Mouse (Mus musculus): ENCODE measurements around the gene Spata21.

Gene Spata21

GRCm38 (mm10) chr4:141088033-141088432, at the start of gene Spata21:
Gene Spata21 (plus strand): TSS chr4:141088333.
- no peak for DNase-seq (ENCODE audit: low spot score in 2 of 2)

- no peak for DNase-seq (ENCODE audit: low spot score in 2 of 2)
Measured at GRCm38 (mm10) chr4:141041117-141041516, 47.0 kb upstream of the Spata21 start.

GRCm38 (mm10) chr4:141044816-141045215, 43.3 kb upstream of the Spata21 start:
- DNase-seq (ENCODE audit: low spot score in 2 of 2) = peak; percentile 72 to 80

GRCm38 (mm10) chr4:141048810-141049475, 39.2 kb upstream of the Spata21 start:
- no peak for DNase-seq (ENCODE audit: low spot score in 2 of 2)

- no peak for DNase-seq (ENCODE audit: low spot score in 2 of 2)
Measured at GRCm38 (mm10) chr4:141049476-141049835, 38.7 kb upstream of the Spata21 start.

- no peak for DNase-seq (ENCODE audit: low spot score in 2 of 2)
Measured at GRCm38 (mm10) chr4:141052442-141052841, 35.7 kb upstream of the Spata21 start.

DNA sequence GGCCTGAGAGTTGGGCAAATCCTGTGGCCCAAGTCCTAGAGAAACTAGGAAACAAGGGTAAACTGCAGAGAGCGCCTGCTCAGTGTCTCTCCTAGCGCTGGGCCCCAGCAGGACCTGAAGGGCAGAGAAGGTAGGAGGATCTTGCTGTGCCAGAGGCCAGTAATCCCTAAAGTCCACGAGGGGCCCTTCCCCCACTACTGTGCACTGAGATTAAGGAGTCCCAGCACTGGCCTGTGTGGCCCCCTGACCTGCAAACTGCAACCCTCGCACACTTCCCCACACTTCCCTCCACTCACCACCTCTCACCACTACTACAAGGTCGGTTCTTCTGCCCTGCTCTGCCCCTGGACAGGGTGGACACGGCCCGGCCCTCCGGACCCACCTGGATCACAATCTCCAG, 35.0 kb upstream of the Spata21 start:
- DNase-seq (ENCODE audit: low spot score in 2 of 2) = no peak

DNA sequence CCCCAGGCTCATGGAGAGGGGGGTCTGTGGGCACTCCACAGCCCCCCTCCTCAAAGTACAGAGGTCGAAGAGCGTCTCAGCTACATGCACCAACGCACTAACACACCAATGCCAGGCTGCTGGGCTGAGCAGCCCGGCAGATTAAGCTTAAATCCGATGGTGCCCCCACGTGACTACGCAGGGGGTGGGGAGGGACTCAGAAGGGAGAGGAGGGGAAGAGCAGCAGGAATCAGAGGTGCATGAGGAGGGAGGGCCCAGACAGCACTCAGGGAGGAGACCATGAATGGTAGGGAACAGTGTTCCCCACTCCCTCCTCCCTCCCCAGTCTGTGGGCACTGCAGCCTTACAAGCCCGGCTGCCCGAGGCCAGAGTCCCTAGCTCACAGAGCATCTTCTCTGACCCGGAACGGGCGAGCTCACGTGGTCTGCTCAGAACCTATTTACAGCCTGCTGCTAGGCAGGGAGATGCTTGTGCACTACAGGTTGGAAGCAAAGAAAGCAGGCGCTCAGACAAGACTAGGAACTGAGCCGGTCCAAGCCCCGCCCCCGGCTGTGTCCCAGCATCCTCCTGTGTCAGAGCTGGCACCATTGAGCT, 34.5 kb upstream of the Spata21 start:
- no peak for DNase-seq (ENCODE audit: low spot score in 2 of 2)

- no peak for DNase-seq (ENCODE audit: low spot score in 2 of 2)
Measured at GRCm38 (mm10) chr4:141056970-141057369, 31.2 kb upstream of the Spata21 start.

DNA sequence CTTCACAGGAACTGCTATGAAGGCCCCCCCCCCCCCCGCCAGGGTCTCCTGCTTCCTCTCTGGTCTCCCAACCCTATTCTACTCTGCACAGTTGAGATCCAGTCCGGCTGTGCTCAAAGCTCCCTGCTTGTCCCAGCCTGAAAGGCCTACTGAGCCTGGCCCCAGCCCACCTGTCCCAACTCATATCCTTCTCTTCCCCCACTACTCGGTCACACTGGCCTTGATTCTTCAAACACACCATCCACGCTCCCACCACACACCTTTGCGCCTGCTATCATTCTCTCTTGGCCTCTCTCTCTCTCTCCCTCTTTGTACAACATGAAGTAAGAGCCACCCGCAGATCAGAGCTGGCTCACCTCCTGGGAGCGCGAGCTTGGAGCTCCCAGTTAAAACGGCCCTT, 29.3 kb upstream of the Spata21 start:
- DNase-seq (ENCODE audit: low spot score in 2 of 2) = no peak

GRCm38 (mm10) chr4:141059616-141060425, 28.3 kb upstream of the Spata21 start:
- DNase-seq (ENCODE audit: low spot score in 2 of 2) = no peak

DNA sequence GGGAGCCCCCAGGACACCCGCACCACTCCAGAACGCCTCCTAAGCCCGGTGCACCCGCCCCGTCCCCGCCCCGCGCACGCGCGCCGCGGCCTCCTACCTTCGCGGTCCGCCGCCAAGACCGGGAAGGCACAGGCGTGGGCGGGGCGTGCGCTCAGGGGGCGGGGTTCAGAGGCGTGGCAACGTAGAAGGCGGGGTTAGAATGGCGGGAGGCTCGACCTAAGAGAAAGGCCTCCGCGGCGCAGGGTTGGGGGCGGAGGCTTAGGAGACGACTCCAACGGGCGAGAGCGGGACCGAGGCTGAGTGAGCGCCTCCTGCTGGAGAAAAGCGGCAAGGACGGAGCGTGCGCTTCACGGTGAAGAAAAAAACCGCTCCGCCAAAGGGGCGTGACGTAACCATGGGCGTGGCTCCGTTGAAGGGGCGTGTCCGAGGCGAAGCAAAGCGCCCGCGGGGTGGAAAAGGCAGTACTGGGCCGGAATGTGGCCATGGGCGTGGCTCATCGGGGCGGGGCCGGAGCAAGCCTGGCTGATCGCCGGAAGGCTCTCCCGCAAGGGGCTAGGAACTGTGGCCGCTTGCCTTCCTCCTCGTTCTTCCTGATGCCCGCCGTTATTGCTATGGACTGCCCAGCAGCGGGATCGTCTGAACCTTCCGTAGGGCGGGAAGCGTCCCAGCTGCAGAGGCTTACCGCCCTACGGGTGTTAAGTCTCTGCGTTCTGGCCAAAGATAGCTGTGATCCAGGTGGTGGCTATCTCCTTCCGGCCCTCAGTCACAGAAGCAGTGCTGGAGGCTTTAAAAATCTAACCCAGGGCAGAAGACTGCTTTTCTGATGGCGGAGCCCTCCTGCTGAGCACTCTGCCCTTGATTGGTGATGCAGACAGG, 27.5 kb upstream of the Spata21 start, which contains the start of gene Crocc:
TSS of gene Crocc (minus strand) at position 125 of the 876 bp plus-strand sequence.
- DNase-seq (ENCODE audit: low spot score in 2 of 2) = peak; percentile 99 to 100

DNA sequence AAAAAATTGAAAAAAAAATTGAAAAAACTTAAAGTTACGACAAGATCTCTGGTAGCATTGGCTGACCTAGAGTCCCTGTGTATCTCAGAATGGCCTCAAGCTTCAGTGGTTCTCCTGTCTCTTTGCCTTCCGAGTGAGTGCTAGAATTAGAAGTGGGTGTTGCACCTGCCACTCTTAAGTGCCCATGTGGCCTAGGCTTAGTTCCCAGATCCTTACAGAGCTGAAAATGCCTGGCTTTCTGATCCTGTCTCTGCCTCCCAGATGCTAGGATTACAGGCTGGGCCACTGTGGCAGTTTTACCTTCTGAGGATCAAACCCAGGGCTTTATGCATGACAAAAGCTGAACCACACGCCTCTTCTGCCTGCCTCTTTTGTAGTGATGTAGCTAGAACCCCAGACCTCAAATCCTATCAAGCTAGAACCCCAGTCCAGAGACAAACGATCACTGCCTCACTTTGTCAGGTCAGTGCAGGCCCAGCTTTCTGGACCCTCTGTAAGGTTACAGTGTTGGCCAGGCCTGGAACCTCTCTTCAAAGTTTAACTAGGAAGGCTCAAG, 24.0 kb upstream of the Spata21 start:
- no peak for DNase-seq (ENCODE audit: low spot score in 2 of 2)

DNA sequence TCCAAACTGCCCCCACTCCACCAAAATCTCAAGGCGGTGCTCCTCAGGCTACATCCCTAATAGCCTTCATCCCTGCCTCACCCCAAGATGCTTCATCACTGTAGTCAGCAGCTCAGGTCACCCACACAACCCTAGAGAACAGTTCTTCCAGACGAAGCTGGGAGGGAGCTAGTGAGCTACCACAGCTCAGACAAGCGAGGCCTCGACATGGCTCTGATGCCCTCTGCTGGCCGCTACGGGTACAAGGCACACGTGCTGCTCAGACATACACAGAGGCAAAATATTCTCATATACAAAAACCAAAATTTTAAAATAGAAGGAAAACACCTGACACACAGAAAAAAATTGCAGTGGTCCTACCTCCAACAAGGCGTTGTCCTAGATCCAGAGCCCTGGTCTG, 23.0 kb upstream of the Spata21 start:
- DNase-seq (ENCODE audit: low spot score in 2 of 2) = peak; percentile 71 to 85

GRCm38 (mm10) chr4:141066709-141067515, 21.2 kb upstream of the Spata21 start:
- DNase-seq (ENCODE audit: low spot score in 2 of 2) = no peak

DNA sequence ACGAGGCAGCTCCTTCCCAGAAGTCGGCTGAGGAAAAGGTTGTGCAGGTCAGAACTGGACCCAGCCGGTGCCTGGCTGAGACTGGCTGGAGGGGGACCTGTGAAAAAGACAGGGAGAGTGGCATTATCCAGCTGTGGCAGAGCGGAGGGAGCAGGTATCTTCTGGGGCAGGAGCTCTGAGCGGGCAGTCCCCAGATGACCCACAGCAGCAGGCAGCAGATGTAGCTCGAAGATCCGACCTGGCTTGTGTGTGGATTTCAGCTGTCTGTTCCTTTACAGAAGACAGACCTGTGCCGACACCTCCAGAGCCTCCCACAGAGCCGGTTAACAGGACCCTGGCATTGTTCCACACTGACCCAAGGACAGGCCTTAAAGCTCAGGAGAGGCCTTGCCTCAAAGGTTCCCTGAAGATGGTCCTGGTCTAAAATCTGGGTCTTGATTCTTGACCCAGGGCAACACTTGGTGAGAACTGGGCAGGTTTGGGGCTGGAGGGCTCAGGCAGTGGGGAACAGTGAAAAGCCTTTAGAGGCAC, 20.6 kb upstream of the Spata21 start:
- peak in 1 of 2 experiments; percentile 19 for DNase-seq (ENCODE audit: low spot score in 2 of 2)

GRCm38 (mm10) chr4:141068655-141069054, 19.5 kb upstream of the Spata21 start:
- DNase-seq (ENCODE audit: low spot score in 2 of 2) = no peak

GRCm38 (mm10) chr4:141069731-141070130, 18.4 kb upstream of the Spata21 start:
- no peak for DNase-seq (ENCODE audit: low spot score in 2 of 2)

DNA sequence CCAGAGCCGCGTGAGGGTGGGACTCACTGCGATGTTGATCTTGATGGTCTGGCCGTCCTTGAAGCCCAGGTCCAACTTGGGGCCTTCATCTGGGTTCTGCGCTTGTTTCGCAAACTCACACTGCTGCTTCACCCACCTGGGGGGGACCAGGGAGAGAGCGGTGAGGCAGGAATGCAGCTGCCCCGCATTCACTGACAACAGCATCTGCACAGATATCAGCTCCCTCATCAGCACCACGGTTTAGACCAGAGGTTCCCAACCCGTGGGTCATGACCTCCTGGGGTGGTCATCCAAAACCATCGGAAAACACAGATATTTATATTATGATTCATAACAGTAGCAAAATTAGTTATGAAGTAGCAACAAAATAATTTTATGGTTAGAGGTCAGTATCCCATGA, 15.6 kb upstream of the Spata21 start:
- no peak for DNase-seq (ENCODE audit: low spot score in 2 of 2)

DNA sequence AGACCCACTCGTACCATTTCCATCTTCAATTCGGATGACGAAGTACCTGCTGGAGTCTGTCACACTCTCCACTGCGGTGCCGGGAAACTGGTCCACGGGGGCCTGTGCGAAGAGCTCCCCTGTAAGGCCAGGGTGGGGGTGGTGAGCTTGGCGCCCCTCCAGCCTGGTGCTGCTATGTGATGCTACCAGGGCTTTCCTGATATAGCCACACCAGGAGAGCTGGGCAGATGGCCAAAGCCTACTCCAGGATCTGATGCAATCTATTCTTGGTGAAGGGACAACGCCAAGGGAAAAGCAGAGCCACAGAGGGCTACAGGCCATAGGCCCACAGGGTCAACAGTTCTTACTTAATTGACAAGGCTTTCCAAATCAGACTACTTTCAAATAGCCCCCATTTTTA, 14.5 kb upstream of the Spata21 start:
- DNase-seq (ENCODE audit: low spot score in 2 of 2) = no peak
